Mouse (Mus musculus) myocyte (in vitro differentiated cells): ENCODE data around the gene Cog1.

ENCODE experiments used
- CEBPB ChIP-seq: IDR thresholded peaks from 2 replicates; pipeline ENCODE4 v1.6.1; 2011; ENCODE audit warnings: mild to moderate bottlenecking, moderate library complexity; ENCODE audit not compliant: poor library complexity, insufficient read depth, severe bottlenecking
- E2F4 ChIP-seq: IDR thresholded peaks from one replicate; pipeline ENCODE4 v1.6.1; 2011; ENCODE audit warnings: mild to moderate bottlenecking, control low read depth, moderate library complexity; ENCODE audit not compliant: insufficient read depth
- MAX ChIP-seq: IDR thresholded peaks from one replicate; pipeline ENCODE4 v1.6.1; 2011; ENCODE audit warnings: low read depth, mild to moderate bottlenecking, control low read depth
- MYOD1 ChIP-seq, 3 experiments: IDR thresholded peaks; one replicate each; pipeline ENCODE4 v1.6.1; 2011; ENCODE audit warnings: control low read depth in 2 of 3, low read depth in 2 of 3, mild to moderate bottlenecking in 2 of 3, moderate library complexity in 1 of 3; ENCODE audit not compliant: insufficient read length in 2 of 3, control insufficient read depth in 1 of 3
- MYOG ChIP-seq, 3 experiments: IDR thresholded peaks; one replicate each; pipeline ENCODE4 v1.6.1; 2011; ENCODE audit warnings: control low read depth in 2 of 3, low read depth in 2 of 3, mild to moderate bottlenecking in 2 of 3; ENCODE audit not compliant: insufficient read length in 2 of 3, control insufficient read depth in 1 of 3, insufficient read depth in 1 of 3
- POLR2A ChIP-seq: IDR thresholded peaks from one replicate; pipeline ENCODE4 v1.6.1; 2011; ENCODE audit warnings: low read depth, mild to moderate bottlenecking, control low read depth, moderate library complexity; ENCODE audit not compliant: insufficient read length
- POLR2AphosphoS2 ChIP-seq: IDR thresholded peaks from one replicate; pipeline ENCODE4 v1.6.1; 2011; ENCODE audit warnings: low read depth, control low read depth; ENCODE audit not compliant: insufficient read length
- REST ChIP-seq: IDR thresholded peaks from one replicate; pipeline ENCODE4 v1.6.1; 2011; ENCODE audit warnings: mild to moderate bottlenecking, control low read depth, moderate library complexity; ENCODE audit not compliant: insufficient read depth, insufficient read length
- SRF ChIP-seq: IDR thresholded peaks from one replicate; pipeline ENCODE4 v1.6.1; 2011; ENCODE audit warnings: low read depth; ENCODE audit not compliant: control insufficient read depth, insufficient read length
- TCF12 ChIP-seq: IDR thresholded peaks from one replicate; pipeline ENCODE4 v1.6.1; 2011; ENCODE audit warnings: mild to moderate bottlenecking, control low read depth; ENCODE audit not compliant: poor library complexity, insufficient read depth, severe bottlenecking
- TCF3 ChIP-seq: IDR thresholded peaks from one replicate; pipeline ENCODE4 v1.6.1; 2011; ENCODE audit warnings: low read depth, control low read depth; ENCODE audit not compliant: insufficient read length

GRCm38 (mm10) chr11:113658763-113659162 lies 9.8 kb downstream of the Cog1 start:
- no peak for TF ChIP-seq MYOG (IDR thresholded peaks at IDR 0.05; ENCODE audit: control insufficient read depth in 1 of 3, insufficient read depth in 1 of 3, insufficient read length in 2 of 3, low read depth in 2 of 3)
- no peak for TF ChIP-seq POLR2A
- no peak for TF ChIP-seq SRF
- no peak for TF ChIP-seq MYOD1 (IDR thresholded peaks at IDR 0.05; ENCODE audit: control insufficient read depth in 1 of 3, insufficient read length in 2 of 3, low read depth in 2 of 3)
- no peak for TF ChIP-seq TCF12
- no peak for TF ChIP-seq E2F4
- TF ChIP-seq REST, result no peak
- no peak for TF ChIP-seq MAX
- no peak for TF ChIP-seq POLR2AphosphoS2
- TF ChIP-seq TCF3, result no peak
- no peak for TF ChIP-seq CEBPB
